Mouse (Mus musculus): ENCODE measurements around the gene Sec23a. TPM values are rescaled to one million over a fixed set of nuclear protein-coding genes. Genes with fewer than 3 reads are reported as not detected.
A peak's percentile ranks its signal among the peaks of the same experiment; 100 is the strongest.

Gene Sec23a
- total and polyA plus RNA-seq, 2 experiments, result 23.7 to 96.3 TPM

DNA sequence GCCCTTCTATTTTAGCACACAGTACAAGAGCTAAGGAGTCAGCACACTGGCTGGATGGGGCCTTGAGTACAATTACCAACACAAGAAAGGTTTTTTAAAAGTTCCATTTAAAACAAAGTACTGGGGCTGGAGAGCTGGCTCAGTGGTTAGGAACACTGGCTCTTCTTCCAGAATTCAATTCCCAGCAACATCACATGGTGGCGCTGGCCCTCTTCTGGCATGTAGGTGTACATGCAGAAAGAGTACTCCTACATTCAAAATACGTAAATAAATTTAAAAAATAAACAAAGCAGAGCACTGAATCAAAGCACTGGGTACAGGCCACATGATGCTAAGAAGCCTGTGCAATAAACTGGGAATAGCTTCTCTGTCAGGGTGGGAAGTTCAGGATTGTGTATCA lies 34.9 kb downstream of the Sec23a start:
- WGBS, result 77% methylated on average over 2 of the region's 2 CpGs
- TF ChIP-seq POLR2A (IDR thresholded peaks at IDR 0.05; ENCODE audit: extremely low read depth, insufficient read depth, low read length) (no peak), CTCF (IDR thresholded peaks at IDR 0.05; ENCODE audit: low read depth, low read length) (no peak)
- Histone ChIP-seq H3K4me1 (ENCODE audit: control insufficient read depth, insufficient read depth, low read length) (no peaks in the 10 kb centered on the region), H3K27me3 (ENCODE audit: control insufficient read depth, insufficient read depth, low read length) (no peaks in the 10 kb centered on the region), H3K9ac (ENCODE audit: low read depth, low read length) (no peak overlapping the region), H3K79me2 (ENCODE audit: control insufficient read depth, insufficient read depth, low read length) (no peaks in the 10 kb centered on the region), H3K4me3 (ENCODE audit: insufficient read depth, low read depth, low read length) (no peak overlapping the region), H3K27ac (replicated peaks; ENCODE audit: insufficient read depth, low read depth, low read length) (no peak overlapping the region), H3K36me3 (ENCODE audit: control insufficient read depth, insufficient read depth, low read length) (peaks cover 58% of the 10 kb centered on the region)
- no peak for DNase-seq (ENCODE audit: extremely low read depth, low read depth, low spot score)

DNA sequence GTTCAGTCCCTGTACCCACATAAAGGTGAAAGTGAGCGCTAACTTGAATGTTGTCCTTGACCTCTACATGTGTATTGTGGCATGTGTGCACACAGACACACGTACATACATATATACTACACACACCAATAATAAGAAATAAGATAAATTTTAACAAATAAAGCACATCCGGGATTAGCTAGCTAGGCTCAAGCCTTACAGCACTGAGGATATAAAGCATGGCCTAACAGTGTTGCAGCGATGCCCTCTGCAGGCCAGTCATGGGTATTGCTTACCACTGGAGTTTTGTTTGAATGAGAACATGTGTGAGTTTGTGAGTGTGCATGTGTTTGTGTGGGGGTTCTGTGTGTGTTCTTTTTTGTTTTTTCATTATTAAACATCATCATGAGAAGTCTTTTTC lies 47.2 kb downstream of the Sec23a start:
- TF ChIP-seq POLR2A (IDR thresholded peaks at IDR 0.05; ENCODE audit: extremely low read depth, insufficient read depth, low read length) (no peak), CTCF (IDR thresholded peaks at IDR 0.05; ENCODE audit: low read depth, low read length) (peak; percentile 63; the same call in 1 of the 2 replicates)
- Histone ChIP-seq H3K9ac (ENCODE audit: low read depth, low read length) (no peak overlapping the region), H3K4me1 (ENCODE audit: control insufficient read depth, insufficient read depth, low read length) (no peaks in the 10 kb centered on the region), H3K79me2 (ENCODE audit: control insufficient read depth, insufficient read depth, low read length) (no peaks in the 10 kb centered on the region), H3K36me3 (ENCODE audit: control insufficient read depth, insufficient read depth, low read length) (peaks cover 54% of the 10 kb centered on the region), H3K27ac (replicated peaks; ENCODE audit: insufficient read depth, low read depth, low read length) (no peak overlapping the region), H3K4me3 (ENCODE audit: insufficient read depth, low read depth, low read length) (no peak overlapping the region), H3K27me3 (ENCODE audit: control insufficient read depth, insufficient read depth, low read length) (no peaks in the 10 kb centered on the region)
- WGBS, result 79% methylated on average over 4 of the region's 4 CpGs
- DNase-seq (ENCODE audit: extremely low read depth, low read depth, low spot score), result peak; percentile 17

DNA sequence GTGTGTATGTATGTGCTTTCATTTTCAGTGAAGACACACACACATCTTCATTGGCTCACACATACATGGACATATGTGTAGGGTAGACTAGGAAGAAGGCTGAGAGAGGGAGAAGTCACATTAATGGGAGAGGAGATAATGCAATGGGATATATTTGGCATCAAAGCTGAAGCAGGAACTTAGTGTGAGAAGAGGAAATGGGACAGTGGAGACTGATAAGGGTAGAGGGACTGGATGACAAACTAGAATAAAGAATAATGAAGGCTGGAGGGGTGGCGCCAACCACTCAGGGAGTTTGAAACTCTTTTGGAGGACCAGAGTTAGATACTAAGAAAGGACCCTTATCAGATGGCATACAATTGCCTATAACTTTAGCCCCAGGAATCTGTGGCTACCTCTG lies 51.0 kb downstream of the Sec23a start:
- peaks cover 35% of the 10 kb centered on the region for H3K36me3 ChIP-seq (ENCODE audit: control insufficient read depth, insufficient read depth, low read length)
- no peaks in the 10 kb centered on the region for H3K27me3 ChIP-seq (ENCODE audit: control insufficient read depth, insufficient read depth, low read length)
- 95% methylated on average over 1 of the region's 1 CpGs for WGBS
- no peak overlapping the region for H3K9ac ChIP-seq (ENCODE audit: low read depth, low read length)
- DNase-seq (ENCODE audit: extremely low read depth, low read depth, low spot score), result no peak
- no peaks in the 10 kb centered on the region for H3K79me2 ChIP-seq (ENCODE audit: control insufficient read depth, insufficient read depth, low read length)
- no peak overlapping the region for H3K4me3 ChIP-seq (ENCODE audit: insufficient read depth, low read depth, low read length)
- TF ChIP-seq POLR2A (IDR thresholded peaks at IDR 0.05; ENCODE audit: extremely low read depth, insufficient read depth, low read length), result no peak
- TF ChIP-seq CTCF (IDR thresholded peaks at IDR 0.05; ENCODE audit: low read depth, low read length), result no peak
- no peaks in the 10 kb centered on the region for H3K4me1 ChIP-seq (ENCODE audit: control insufficient read depth, insufficient read depth, low read length)
- no peak overlapping the region for H3K27ac ChIP-seq (replicated peaks; ENCODE audit: insufficient read depth, low read depth, low read length)

DNA sequence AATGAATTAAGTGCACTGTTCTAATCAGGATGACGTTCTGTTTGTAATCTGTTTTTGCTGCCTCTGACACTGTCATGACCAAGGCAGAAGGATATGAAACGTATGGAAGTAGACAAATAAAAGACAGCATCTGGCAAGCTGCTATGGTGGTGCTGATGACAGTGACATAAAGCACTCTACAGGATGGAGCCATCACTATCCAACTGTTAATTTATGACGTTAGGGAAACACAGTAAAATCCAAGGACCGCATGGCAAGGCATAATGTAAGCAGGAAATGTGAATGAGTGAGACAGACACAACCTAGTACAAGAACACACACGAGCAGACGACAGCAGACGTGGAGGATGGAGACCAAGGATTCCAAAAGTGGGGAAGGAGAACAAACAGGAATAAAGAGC lies 55.2 kb downstream of the Sec23a start:
- Histone ChIP-seq H3K4me3 (ENCODE audit: insufficient read depth, low read depth, low read length) (no peak overlapping the region), H3K79me2 (ENCODE audit: control insufficient read depth, insufficient read depth, low read length) (no peaks in the 10 kb centered on the region), H3K36me3 (ENCODE audit: control insufficient read depth, insufficient read depth, low read length) (peaks cover 14% of the 10 kb centered on the region; the same call in 1 of the 2 replicates), H3K4me1 (ENCODE audit: control insufficient read depth, insufficient read depth, low read length) (no peaks in the 10 kb centered on the region), H3K27ac (replicated peaks; ENCODE audit: insufficient read depth, low read depth, low read length) (no peak overlapping the region), H3K9ac (ENCODE audit: low read depth, low read length) (no peak overlapping the region), H3K27me3 (ENCODE audit: control insufficient read depth, insufficient read depth, low read length) (no peaks in the 10 kb centered on the region)
- TF ChIP-seq POLR2A (IDR thresholded peaks at IDR 0.05; ENCODE audit: extremely low read depth, insufficient read depth, low read length) (no peak), CTCF (IDR thresholded peaks at IDR 0.05; ENCODE audit: low read depth, low read length) (no peak)
- no peak for DNase-seq (ENCODE audit: extremely low read depth, low read depth, low spot score)
- WGBS, result 71% methylated on average over 7 of the region's 7 CpGs

DNA sequence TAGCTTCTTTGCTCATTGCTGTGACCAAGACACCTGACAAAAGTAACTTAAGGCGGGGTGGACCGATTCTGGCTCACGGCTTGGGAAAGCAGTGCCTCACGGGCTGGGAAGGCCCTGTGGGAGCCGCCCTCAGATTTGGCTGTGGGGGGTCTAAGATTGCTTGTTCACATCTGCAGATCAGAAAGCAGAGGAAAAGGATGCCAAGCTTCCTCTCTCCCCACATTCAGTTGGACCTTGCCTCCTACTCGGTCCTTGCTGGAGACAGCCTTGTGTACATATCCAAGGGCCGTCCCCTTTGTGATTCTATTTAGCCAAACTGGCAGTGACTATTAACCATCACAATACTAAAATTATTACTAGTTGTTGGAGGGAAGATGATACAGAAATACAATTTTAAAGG lies 55.7 kb downstream of the Sec23a start:
- H3K9ac ChIP-seq (ENCODE audit: low read depth, low read length), result no peak overlapping the region
- no peak overlapping the region for H3K27ac ChIP-seq (replicated peaks; ENCODE audit: insufficient read depth, low read depth, low read length)
- TF ChIP-seq CTCF (IDR thresholded peaks at IDR 0.05; ENCODE audit: low read depth, low read length), result no peak
- TF ChIP-seq POLR2A (IDR thresholded peaks at IDR 0.05; ENCODE audit: extremely low read depth, insufficient read depth, low read length), result no peak
- no peak for DNase-seq (ENCODE audit: extremely low read depth, low read depth, low spot score)
- H3K4me1 ChIP-seq (ENCODE audit: control insufficient read depth, insufficient read depth, low read length), result no peaks in the 10 kb centered on the region
- no peak overlapping the region for H3K4me3 ChIP-seq (ENCODE audit: insufficient read depth, low read depth, low read length)
- WGBS, result 67% methylated on average over 7 of the region's 7 CpGs
- H3K27me3 ChIP-seq (ENCODE audit: control insufficient read depth, insufficient read depth, low read length), result no peaks in the 10 kb centered on the region
- H3K36me3 ChIP-seq (ENCODE audit: control insufficient read depth, insufficient read depth, low read length), result peaks cover 14% of the 10 kb centered on the region; the same call in 1 of the 2 replicates
- no peaks in the 10 kb centered on the region for H3K79me2 ChIP-seq (ENCODE audit: control insufficient read depth, insufficient read depth, low read length)

DNA sequence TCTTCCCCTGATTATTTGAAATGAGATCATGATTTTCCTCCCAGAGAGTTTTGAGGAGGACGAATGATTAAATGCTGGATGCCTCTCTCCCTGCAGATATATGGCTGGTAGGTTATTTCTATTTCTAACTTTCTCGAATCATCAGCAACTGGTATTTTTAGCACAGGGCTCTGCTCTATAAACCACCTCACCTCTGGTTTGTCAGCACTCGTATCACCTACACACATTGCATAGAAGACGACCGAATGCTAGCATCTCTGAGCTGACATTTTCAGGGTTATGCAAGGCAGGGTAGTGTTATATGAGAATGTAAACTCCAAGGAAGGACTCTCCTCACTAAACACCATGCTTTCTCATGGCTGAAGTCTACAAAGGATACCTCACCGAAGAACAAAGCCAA lies 63.9 kb downstream of the Sec23a start:
- Histone ChIP-seq H3K36me3 (ENCODE audit: control insufficient read depth, insufficient read depth, low read length) (no peaks in the 10 kb centered on the region), H3K27me3 (ENCODE audit: control insufficient read depth, insufficient read depth, low read length) (no peaks in the 10 kb centered on the region), H3K27ac (replicated peaks; ENCODE audit: insufficient read depth, low read depth, low read length) (no peak overlapping the region), H3K4me3 (ENCODE audit: insufficient read depth, low read depth, low read length) (no peak overlapping the region), H3K79me2 (ENCODE audit: control insufficient read depth, insufficient read depth, low read length) (no peaks in the 10 kb centered on the region), H3K4me1 (ENCODE audit: control insufficient read depth, insufficient read depth, low read length) (no peaks in the 10 kb centered on the region), H3K9ac (ENCODE audit: low read depth, low read length) (no peak overlapping the region)
- 79% methylated on average over 6 of the region's 6 CpGs for WGBS
- TF ChIP-seq CTCF (IDR thresholded peaks at IDR 0.05; ENCODE audit: low read depth, low read length) (no peak), POLR2A (IDR thresholded peaks at IDR 0.05; ENCODE audit: extremely low read depth, insufficient read depth, low read length) (no peak)
- DNase-seq (ENCODE audit: extremely low read depth, low read depth, low spot score), result no peak
